Mouse (Mus musculus): ENCODE measurements around the gene Pak6.

- TF ChIP-seq CTCF (IDR thresholded peaks at IDR 0.05; ENCODE audit: borderline replicate concordance, control insufficient read depth, extremely low read depth, insufficient read depth, low read length, poor library complexity): no peak
- TF ChIP-seq POLR2A (IDR thresholded peaks at IDR 0.05; ENCODE audit: control insufficient read depth, extremely low read depth, insufficient read depth, low read length, poor library complexity): no peak
These were observed 80.3 kb downstream of the Pak6 start for GRCm38 (mm10) chr2:118743261-118743943.

Measured in thymus, adult 2 months (tissue).